Mouse (Mus musculus) embryonic facial prominence, embryonic 15.5 days (tissue): Measurements from ENCODE around the gene Ric8b. TPM values are rescaled to one million over a fixed set of nuclear protein-coding genes. Genes with fewer than 3 reads are reported as not detected.

ENCODE experiments used
- ATAC-seq: fragments of 200-750 bp; cut with Nextera tagmentation; 2 replicates; pipeline ENCODE4 v1.8.0; 2017; ENCODE audit warnings: low read depth, moderate TSS enrichment; ENCODE audit not compliant: insufficient number of reproducible peaks, low FRiP score, low TSS enrichment
- H3K27ac ChIP-seq: fragments of 300-500 bp; sonication (generic); replicated peaks from 2 replicates; pipeline ENCODE4 v1.5.1; 2015; ENCODE audit warnings: mild to moderate bottlenecking, inconsistent platforms
- H3K27me3 ChIP-seq: fragments of 300-500 bp; sonication (generic); 2 replicates; pipeline ENCODE4 v1.6.1; 2015; ENCODE audit warnings: inconsistent platforms
- H3K36me3 ChIP-seq: fragments of 300-500 bp; sonication (generic); 2 replicates; pipeline ENCODE4 v1.6.1; 2015; ENCODE audit warnings: mild to moderate bottlenecking, inconsistent platforms
- H3K4me1 ChIP-seq: fragments of 300-500 bp; sonication (generic); 2 replicates; pipeline ENCODE4 v1.6.1; 2015; ENCODE audit warnings: inconsistent platforms
- H3K4me2 ChIP-seq: fragments of 300-500 bp; sonication (generic); replicated peaks from 2 replicates; pipeline ENCODE4 v1.6.1; 2015; ENCODE audit warnings: mild to moderate bottlenecking, inconsistent platforms
- H3K4me3 ChIP-seq: fragments of 300-500 bp; sonication (generic); replicated peaks from 2 replicates; pipeline ENCODE4 v1.5.1; 2015; ENCODE audit warnings: mild to moderate bottlenecking, inconsistent platforms
- H3K9ac ChIP-seq: fragments of 300-500 bp; sonication (generic); 2 replicates; pipeline ENCODE4 v1.6.1; 2015; ENCODE audit warnings: inconsistent platforms
- H3K9me3 ChIP-seq: fragments of 300-500 bp; sonication (generic); replicated peaks from 2 replicates; pipeline ENCODE4 v1.6.1; 2016; ENCODE audit warnings: inconsistent platforms
- WGBS: fragments of 180-500 bp; shearing (Covaris S2); methylation state at CpG from one replicate; pipeline ENCODE4 v1.1.7; 2015; 5-methylcytosine and 5-hydroxymethylcytosine counted together
- polyA plus RNA-seq: library from polyadenylated mRNA; unstranded; fragments of >200 nt; fragmentation: Nextera tagmentation; extraction: Ambion mirVana; gene quantifications from 2 replicates; pipeline ENCODE4 v1.2.1, GENCODE M21; 2015

Gene Ric8b
- polyA plus RNA-seq, 1 experiment from 2014 or later = 21.3 TPM

GRCm38 (mm10) chr10:84896941-84897930 is 20.2 kb upstream of the Ric8b start:
- Histone ChIP-seq H3K9ac (no peak overlapping the region), H3K27me3 (no peaks in the 10 kb centered on the region), H3K9me3 (no peaks in the 10 kb centered on the region), H3K4me3 (no peak overlapping the region), H3K4me2 (no peak overlapping the region), H3K27ac (no peak overlapping the region), H3K4me1 (peaks cover 8% of the 10 kb centered on the region; the same call in 1 of the 2 replicates), H3K36me3 (no peaks in the 10 kb centered on the region)
- WGBS = 58% methylated on average over 9 of the region's 9 CpGs
- ATAC-seq = no peak

GRCm38 (mm10) chr10:84898144-84898979 is 19.1 kb upstream of the Ric8b start:
- H3K4me1 ChIP-seq = peaks cover 12% of the 10 kb centered on the region
- H3K4me3 ChIP-seq = no peak overlapping the region
- no peaks in the 10 kb centered on the region for H3K36me3 ChIP-seq
- H3K9ac ChIP-seq = no peak overlapping the region
- H3K27me3 ChIP-seq = no peaks in the 10 kb centered on the region
- 64% methylated on average over 3 of the region's 3 CpGs for WGBS
- H3K4me2 ChIP-seq = no peak overlapping the region
- H3K27ac ChIP-seq = no peak overlapping the region
- ATAC-seq = no peak
- H3K9me3 ChIP-seq = no peaks in the 10 kb centered on the region

GRCm38 (mm10) chr10:84901676-84902075 is 15.7 kb upstream of the Ric8b start:
- H3K27me3 ChIP-seq = no peaks in the 10 kb centered on the region
- H3K4me3 ChIP-seq = no peak overlapping the region
- peaks cover 21% of the 10 kb centered on the region for H3K4me1 ChIP-seq
- no peaks in the 10 kb centered on the region for H3K36me3 ChIP-seq
- H3K4me2 ChIP-seq = no peak overlapping the region
- ATAC-seq = no peak
- 68% methylated on average over 5 of the region's 5 CpGs for WGBS
- no peaks in the 10 kb centered on the region for H3K9me3 ChIP-seq
- H3K9ac ChIP-seq = no peak overlapping the region
- H3K27ac ChIP-seq = no peak overlapping the region

DNA sequence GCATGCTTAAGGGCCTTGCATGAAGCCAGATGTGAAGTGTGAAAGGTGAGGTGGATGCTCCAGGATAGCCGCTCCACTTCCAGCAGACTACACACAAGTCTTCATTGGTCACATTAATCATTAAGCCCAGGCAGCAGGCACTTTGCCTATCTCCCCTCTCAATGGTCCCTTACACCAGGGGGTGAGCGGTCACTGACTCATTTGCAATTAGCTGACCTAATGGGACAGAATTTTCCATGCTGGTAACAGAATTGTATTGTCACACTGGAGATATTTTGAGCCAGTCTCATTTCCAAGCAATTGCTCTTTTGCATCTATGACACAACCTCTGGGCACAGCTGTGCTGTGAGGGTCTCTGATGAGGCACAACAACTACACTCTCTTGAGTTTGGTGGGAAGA is 15.2 kb upstream of the Ric8b start:
- H3K27ac ChIP-seq = no peak overlapping the region
- ATAC-seq = no peak
- WGBS = 83% methylated on average over 2 of the region's 2 CpGs
- peaks cover 21% of the 10 kb centered on the region for H3K4me1 ChIP-seq
- H3K9me3 ChIP-seq = no peaks in the 10 kb centered on the region
- H3K27me3 ChIP-seq = no peaks in the 10 kb centered on the region
- no peaks in the 10 kb centered on the region for H3K36me3 ChIP-seq
- H3K9ac ChIP-seq = no peak overlapping the region
- H3K4me3 ChIP-seq = no peak overlapping the region
- no peak overlapping the region for H3K4me2 ChIP-seq

GRCm38 (mm10) chr10:84903307-84903706 is 14.1 kb upstream of the Ric8b start:
- Histone ChIP-seq H3K27me3 (no peaks in the 10 kb centered on the region), H3K4me3 (no peak overlapping the region), H3K4me1 (peaks cover 17% of the 10 kb centered on the region), H3K27ac (no peak overlapping the region), H3K9ac (no peak overlapping the region), H3K9me3 (no peaks in the 10 kb centered on the region), H3K36me3 (no peaks in the 10 kb centered on the region), H3K4me2 (peak overlapping the region; percentile 28)
- WGBS = 43% methylated on average over 7 of the region's 7 CpGs
- ATAC-seq = 0 out of 2 replicates have a peak, but pooled peaks have one; percentile 17

DNA sequence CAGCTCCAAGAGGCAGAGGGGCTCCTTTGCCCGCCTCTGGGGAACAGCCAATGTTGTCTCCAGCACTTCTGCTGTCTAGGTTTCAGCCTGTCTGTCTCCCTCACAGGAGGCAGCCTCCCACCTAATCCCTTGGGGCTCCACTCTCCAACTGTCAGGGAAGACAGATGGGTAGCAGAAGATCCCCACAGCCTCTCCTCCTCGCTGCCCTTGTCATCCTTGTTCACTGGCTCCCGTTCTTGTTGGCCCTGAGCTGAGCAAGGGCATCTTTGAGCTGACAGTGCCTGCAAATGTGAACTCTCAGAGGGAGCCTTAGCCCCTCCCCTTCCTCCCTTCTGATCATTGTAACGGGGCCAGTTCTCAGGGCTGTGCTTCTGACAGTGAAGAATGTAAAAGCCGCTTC is 13.7 kb upstream of the Ric8b start:
- 10% methylated on average over 5 of the region's 5 CpGs for WGBS
- no peak overlapping the region for H3K27ac ChIP-seq
- H3K36me3 ChIP-seq = no peaks in the 10 kb centered on the region
- ATAC-seq = no peak
- H3K27me3 ChIP-seq = no peaks in the 10 kb centered on the region
- peaks cover 12% of the 10 kb centered on the region for H3K4me1 ChIP-seq
- H3K9me3 ChIP-seq = no peaks in the 10 kb centered on the region
- H3K4me2 ChIP-seq = peak overlapping the region; percentile 28
- 0 out of 2 replicates have a peak overlapping the region, but pooled peaks have one; percentile 3 for H3K4me3 ChIP-seq
- H3K9ac ChIP-seq = no peak overlapping the region

GRCm38 (mm10) chr10:84906895-84907294 is 10.5 kb upstream of the Ric8b start:
- no peaks in the 10 kb centered on the region for H3K9me3 ChIP-seq
- H3K27me3 ChIP-seq = no peaks in the 10 kb centered on the region
- H3K9ac ChIP-seq = no peak overlapping the region
- no peak overlapping the region for H3K4me3 ChIP-seq
- 66% methylated on average over 9 of the region's 9 CpGs for WGBS
- ATAC-seq = no peak
- 0 out of 2 replicates have a peak overlapping the region, but pooled peaks have one; percentile 1 for H3K27ac ChIP-seq
- no peaks in the 10 kb centered on the region for H3K36me3 ChIP-seq
- H3K4me1 ChIP-seq = peaks cover 22% of the 10 kb centered on the region
- no peak overlapping the region for H3K4me2 ChIP-seq

GRCm38 (mm10) chr10:84908006-84908405 is 9.4 kb upstream of the Ric8b start:
- Histone ChIP-seq H3K4me1 (peaks cover 22% of the 10 kb centered on the region), H3K9ac (no peak overlapping the region), H3K4me2 (no peak overlapping the region), H3K36me3 (no peaks in the 10 kb centered on the region), H3K27me3 (no peaks in the 10 kb centered on the region), H3K27ac (no peak overlapping the region), H3K4me3 (no peak overlapping the region), H3K9me3 (no peaks in the 10 kb centered on the region)
- ATAC-seq = no peak
- 88% methylated on average over 3 of the region's 3 CpGs for WGBS

DNA sequence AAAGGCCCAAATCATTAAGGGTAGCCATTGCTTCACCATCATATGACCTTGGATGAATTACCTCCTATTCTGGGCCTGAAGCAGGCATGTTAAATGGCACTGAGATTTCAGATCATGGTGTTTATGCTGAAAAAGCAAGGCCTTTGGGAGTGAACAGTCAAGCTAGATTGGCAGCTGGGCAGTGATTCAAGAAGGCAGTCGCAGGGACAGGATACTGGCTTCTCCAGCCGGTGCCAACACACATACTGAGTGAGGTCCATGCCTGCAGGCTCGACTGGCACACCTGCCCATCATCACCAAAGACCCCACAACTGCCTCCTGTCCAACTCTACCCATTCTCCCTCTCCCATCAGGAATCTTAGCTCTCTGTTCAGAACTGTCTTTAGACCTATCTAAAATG is 8.9 kb upstream of the Ric8b start:
- no peaks in the 10 kb centered on the region for H3K27me3 ChIP-seq
- no peaks in the 10 kb centered on the region for H3K9me3 ChIP-seq
- WGBS = 77% methylated on average over 3 of the region's 3 CpGs
- no peaks in the 10 kb centered on the region for H3K36me3 ChIP-seq
- no peak overlapping the region for H3K4me3 ChIP-seq
- H3K4me1 ChIP-seq = peaks cover 17% of the 10 kb centered on the region
- H3K27ac ChIP-seq = no peak overlapping the region
- no peak for ATAC-seq
- H3K9ac ChIP-seq = no peak overlapping the region
- no peak overlapping the region for H3K4me2 ChIP-seq

DNA sequence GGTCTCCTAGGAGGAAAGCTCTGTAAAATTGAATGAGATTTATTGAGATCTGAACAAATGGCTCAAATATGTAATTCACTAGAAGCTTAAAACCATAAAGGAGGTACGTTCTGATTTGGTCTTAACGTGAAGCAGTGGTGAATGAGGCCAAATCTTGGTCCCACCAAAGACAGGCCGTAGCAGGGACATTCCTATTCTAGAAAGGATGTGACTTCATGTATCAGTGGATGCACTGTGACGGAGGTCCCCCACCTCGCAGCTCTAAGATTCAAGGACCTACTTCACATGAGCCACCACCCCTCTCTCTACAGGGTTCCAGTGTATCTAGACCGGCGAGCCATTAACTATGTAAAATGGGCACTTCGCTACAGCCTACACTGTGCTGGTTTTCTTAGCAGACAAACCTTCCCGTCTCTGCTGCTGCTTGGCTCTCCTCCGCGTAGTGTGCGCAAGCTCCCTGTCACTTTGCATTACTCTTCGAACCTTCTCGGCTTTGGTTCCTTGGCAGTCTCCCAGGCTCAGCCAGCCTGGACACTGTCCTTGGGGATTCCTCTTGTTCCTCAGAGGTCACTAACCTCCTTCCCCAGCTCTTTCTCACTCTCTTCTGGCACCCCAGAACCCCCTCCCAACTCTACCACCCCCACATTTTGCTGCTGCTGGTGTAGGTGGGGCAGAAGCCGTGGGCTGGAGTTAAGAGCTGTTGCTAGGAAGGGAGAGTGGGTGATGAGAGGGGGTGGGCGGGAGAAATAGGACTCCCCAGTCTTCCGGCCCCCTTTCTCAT is 8.2 kb upstream of the Ric8b start:
- ATAC-seq = no peak
- H3K9ac ChIP-seq = no peak overlapping the region

More for the DNA sequence above, 8.2 kb upstream of the Ric8b start:
- Histone ChIP-seq H3K4me2 (peak overlapping the region; percentile 18; the same call in 1 of the 2 replicates), H3K27me3 (no peaks in the 10 kb centered on the region), H3K4me3 (no peak overlapping the region), H3K4me1 (peaks cover 9% of the 10 kb centered on the region; the same call in 1 of the 2 replicates), H3K9me3 (no peaks in the 10 kb centered on the region), H3K27ac (no peak overlapping the region), H3K36me3 (no peaks in the 10 kb centered on the region)
- 65% methylated on average over 17 of the region's 17 CpGs for WGBS
